Mouse (Mus musculus): ENCODE measurements around the gene Setd5. TPM values are rescaled to one million over a fixed set of nuclear protein-coding genes. Genes with fewer than 3 reads are reported as not detected.
A peak's percentile ranks its signal among the peaks of the same experiment; 100 is the strongest.

Gene Setd5
- polyA plus RNA-seq, 1 experiment from 2014 or later: 48.3 TPM

DNA sequence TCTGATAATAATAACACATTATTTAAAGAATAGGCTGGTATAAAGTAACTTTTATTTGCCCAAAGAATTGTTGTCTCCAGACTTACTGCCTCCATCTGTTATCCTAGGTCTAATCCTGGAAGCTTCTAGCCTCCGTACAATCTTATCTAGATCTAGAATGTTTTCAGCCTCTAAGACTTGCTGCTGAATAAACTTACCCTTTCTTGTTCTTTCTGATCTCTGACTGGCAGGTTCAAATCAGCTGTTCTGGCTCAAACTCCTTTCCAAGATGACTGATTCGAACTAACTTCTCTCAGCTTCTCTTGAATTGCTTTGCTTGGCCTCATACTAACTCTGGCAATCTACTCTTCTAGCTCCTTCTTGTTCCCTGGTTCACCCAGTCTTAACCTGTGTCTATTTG is 36.8 kb upstream of the Setd5 start:
- Histone ChIP-seq H3K36me3 (no peaks in the 10 kb centered on the region), H3K9ac (replicated peaks) (no peak overlapping the region), H3K27me3 (replicated peaks) (no peaks in the 10 kb centered on the region), H3K4me2 (no peak overlapping the region), H3K27ac (replicated peaks) (no peak overlapping the region), H3K4me3 (replicated peaks) (no peak overlapping the region), H3K9me3 (replicated peaks) (no peaks in the 10 kb centered on the region), H3K4me1 (peaks cover 18% of the 10 kb centered on the region)
- 94% methylated on average over 2 of the region's 2 CpGs for WGBS
- no peak for ATAC-seq (ENCODE audit: low FRiP score)

GRCm38 (mm10) chr6:113041215-113041990 is 35.8 kb upstream of the Setd5 start:
- H3K4me1 ChIP-seq: peaks cover 20% of the 10 kb centered on the region
- no peaks in the 10 kb centered on the region for H3K27me3 ChIP-seq (replicated peaks)
- H3K4me3 ChIP-seq (replicated peaks): no peak overlapping the region
- H3K36me3 ChIP-seq: no peaks in the 10 kb centered on the region
- no peak overlapping the region for H3K27ac ChIP-seq (replicated peaks)
- H3K4me2 ChIP-seq: no peak overlapping the region
- ATAC-seq (ENCODE audit: low FRiP score): no peak
- 85% methylated on average over 11 of the region's 11 CpGs for WGBS
- no peak overlapping the region for H3K9ac ChIP-seq (replicated peaks)
- H3K9me3 ChIP-seq (replicated peaks): no peaks in the 10 kb centered on the region

GRCm38 (mm10) chr6:113045575-113045974 is 31.6 kb upstream of the Setd5 start:
- peak; percentile 48 for ATAC-seq (ENCODE audit: low FRiP score)
- no peaks in the 10 kb centered on the region for H3K27me3 ChIP-seq (replicated peaks)
- H3K9ac ChIP-seq (replicated peaks): peak overlapping the region; percentile 81
- H3K9me3 ChIP-seq (replicated peaks): no peaks in the 10 kb centered on the region
- H3K4me1 ChIP-seq: peaks cover 23% of the 10 kb centered on the region
- H3K4me3 ChIP-seq (replicated peaks): peak overlapping the region; percentile 80
- under 1% methylated on average over 11 of the region's 11 CpGs for WGBS
- H3K36me3 ChIP-seq: peaks cover 9% of the 10 kb centered on the region
- peak overlapping the region; percentile 91 for H3K27ac ChIP-seq (replicated peaks)
- peak overlapping the region; percentile 94 for H3K4me2 ChIP-seq

DNA sequence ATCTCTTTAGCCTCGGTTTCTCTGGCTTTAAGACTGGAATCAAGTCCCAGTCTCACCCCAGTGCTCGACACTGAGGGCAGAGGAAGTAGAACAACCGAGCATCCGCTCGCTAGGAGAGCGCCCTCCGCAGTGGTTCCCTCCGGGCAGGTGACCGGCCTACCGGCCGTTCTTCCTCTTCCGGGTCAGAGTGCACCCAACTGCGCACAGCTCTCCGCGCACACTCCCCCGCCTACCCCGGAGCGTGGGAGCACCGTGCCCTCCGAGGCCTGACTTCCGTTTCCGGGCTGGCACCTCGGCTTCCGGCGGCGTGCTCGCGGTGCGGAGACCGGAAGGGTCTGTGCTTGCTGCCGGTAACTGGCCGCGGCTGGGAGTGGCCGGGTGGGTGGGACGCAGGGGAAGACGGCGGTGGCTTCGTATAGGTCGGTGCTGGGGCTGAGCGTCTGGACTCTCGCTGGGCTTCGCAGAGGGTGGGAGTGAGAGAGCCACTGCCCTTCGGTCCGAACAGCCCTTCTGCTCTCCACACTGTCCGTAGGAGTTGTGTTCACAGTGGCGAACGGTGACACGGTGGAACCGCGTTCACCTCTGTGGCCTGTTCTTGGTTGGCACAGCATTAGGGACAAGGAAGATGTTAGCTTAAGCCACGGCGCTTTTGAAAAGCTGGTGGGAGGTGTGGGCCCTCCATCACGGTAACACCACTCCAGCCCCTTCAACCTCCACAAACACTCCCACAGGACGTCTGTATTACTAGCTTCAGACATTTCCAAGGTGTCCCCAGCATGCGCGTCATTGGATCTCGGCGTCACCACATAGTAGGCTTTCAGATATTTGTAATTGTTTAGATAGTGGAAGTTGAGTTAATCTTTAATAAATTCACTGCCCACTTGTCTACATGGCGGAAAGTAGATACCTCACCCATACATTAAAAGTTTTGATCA is 30.9 kb upstream of the Setd5 start, which contains the start of gene Thumpd3:
Gene Thumpd3 (plus strand): TSS at position 185 of the 935 bp plus-strand sequence.
- Histone ChIP-seq H3K9ac (replicated peaks) (peak within 1 kb of the TSS; percentile 81), H3K27ac (replicated peaks) (peak within 1 kb of the TSS; percentile 91), H3K9me3 (replicated peaks) (no peaks in the 10 kb centered on the region), H3K4me2 (peak within 1 kb of the TSS; percentile 94), H3K27me3 (replicated peaks) (no peaks in the 10 kb centered on the region), H3K4me3 (replicated peaks) (peak within 1 kb of the TSS; percentile 80), H3K4me1 (peaks cover 23% of the 10 kb centered on the region), H3K36me3 (peaks cover 14% of the 10 kb centered on the region)
- 1% methylated on average over 59 of the region's 59 CpGs for WGBS
- ATAC-seq (ENCODE audit: low FRiP score): peak; percentile 99

DNA sequence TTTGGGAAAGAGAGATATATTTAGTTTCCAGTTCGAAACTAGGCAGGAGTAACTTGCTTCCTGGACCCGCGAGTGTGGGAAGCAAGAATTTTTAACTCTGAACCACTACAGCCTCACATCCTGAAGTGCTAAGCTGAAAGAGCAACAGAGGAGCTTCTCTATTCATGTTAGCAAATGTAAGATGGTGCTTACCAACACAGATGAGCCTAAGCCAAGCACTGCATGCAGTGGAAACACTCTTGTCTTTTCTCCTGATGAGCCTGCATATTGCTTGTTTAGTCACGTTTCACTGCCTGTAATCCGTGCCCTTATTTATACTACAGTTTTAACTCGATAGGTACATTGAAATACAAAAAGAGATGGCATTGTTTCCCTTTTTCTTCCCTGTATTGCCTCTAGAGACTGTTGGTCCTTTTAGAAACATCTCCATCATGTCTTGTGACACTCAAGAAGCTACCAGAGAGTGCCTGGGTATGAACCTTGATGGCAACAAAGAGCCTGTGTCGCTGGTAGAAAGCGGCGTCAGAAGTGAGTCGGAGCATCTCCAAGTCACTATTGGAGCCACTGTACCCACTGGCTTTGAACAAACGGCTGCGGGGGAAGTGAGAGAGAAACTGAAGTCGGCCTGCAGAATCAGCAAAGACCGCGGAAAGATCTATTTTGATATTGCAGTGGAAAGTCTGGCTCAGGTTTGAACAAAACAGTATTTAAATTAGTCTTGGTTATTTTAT is 30.0 kb upstream of the Setd5 start:
- Histone ChIP-seq H3K4me1 (peaks cover 23% of the 10 kb centered on the region), H3K27me3 (replicated peaks) (no peaks in the 10 kb centered on the region), H3K9ac (replicated peaks) (peak overlapping the region; percentile 81), H3K27ac (replicated peaks) (no peak overlapping the region), H3K4me3 (replicated peaks) (peak overlapping the region; percentile 80), H3K9me3 (replicated peaks) (no peaks in the 10 kb centered on the region), H3K36me3 (peaks cover 18% of the 10 kb centered on the region), H3K4me2 (peak overlapping the region; percentile 94)
- WGBS: 67% methylated on average over 15 of the region's 15 CpGs
- ATAC-seq (ENCODE audit: low FRiP score): no peak

DNA sequence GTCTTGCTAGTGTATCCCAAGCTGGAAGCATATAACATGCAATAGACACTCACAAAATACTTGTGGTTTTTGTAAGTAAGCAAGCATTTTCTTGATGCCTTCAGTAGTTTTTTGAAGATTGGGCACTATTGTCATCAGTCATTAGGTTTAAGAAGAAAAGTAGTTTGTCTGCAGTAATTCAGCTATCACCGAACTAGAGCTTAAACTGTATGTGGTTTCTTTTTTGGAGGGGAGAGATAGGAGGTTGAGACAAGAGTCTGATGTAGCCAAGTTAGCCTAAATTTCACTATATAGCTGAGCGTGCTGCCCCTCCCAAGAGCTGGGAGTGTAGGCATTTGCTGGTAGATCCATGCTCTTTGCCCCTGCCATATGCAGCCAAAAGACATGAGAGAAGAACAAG is 28.8 kb upstream of the Setd5 start:
- Histone ChIP-seq H3K4me1 (peaks cover 23% of the 10 kb centered on the region), H3K4me2 (no peak overlapping the region), H3K36me3 (peaks cover 27% of the 10 kb centered on the region), H3K9ac (replicated peaks) (no peak overlapping the region), H3K9me3 (replicated peaks) (no peaks in the 10 kb centered on the region), H3K27ac (replicated peaks) (no peak overlapping the region), H3K4me3 (replicated peaks) (no peak overlapping the region), H3K27me3 (replicated peaks) (no peaks in the 10 kb centered on the region)
- WGBS: 99% methylated on average over 2 of the region's 2 CpGs
- ATAC-seq (ENCODE audit: low FRiP score): no peak

GRCm38 (mm10) chr6:113049159-113049558 is 28.0 kb upstream of the Setd5 start:
- no peak overlapping the region for H3K4me2 ChIP-seq
- 91% methylated on average over 3 of the region's 3 CpGs for WGBS
- no peak overlapping the region for H3K27ac ChIP-seq (replicated peaks)
- H3K4me1 ChIP-seq: peaks cover 23% of the 10 kb centered on the region
- no peak overlapping the region for H3K9ac ChIP-seq (replicated peaks)
- no peaks in the 10 kb centered on the region for H3K27me3 ChIP-seq (replicated peaks)
- no peaks in the 10 kb centered on the region for H3K9me3 ChIP-seq (replicated peaks)
- no peak for ATAC-seq (ENCODE audit: low FRiP score)
- H3K4me3 ChIP-seq (replicated peaks): no peak overlapping the region
- peaks cover 34% of the 10 kb centered on the region for H3K36me3 ChIP-seq

- Histone ChIP-seq H3K27me3 (replicated peaks) (no peaks in the 10 kb centered on the region), H3K9me3 (replicated peaks) (no peaks in the 10 kb centered on the region), H3K27ac (replicated peaks) (no peak overlapping the region), H3K4me2 (no peak overlapping the region), H3K4me3 (replicated peaks) (no peak overlapping the region), H3K9ac (replicated peaks) (no peak overlapping the region), H3K36me3 (peaks cover 64% of the 10 kb centered on the region), H3K4me1 (peaks cover 3% of the 10 kb centered on the region)
- ATAC-seq (ENCODE audit: low FRiP score): no peak
- WGBS: 86% methylated on average over 3 of the region's 3 CpGs
Observed at GRCm38 (mm10) chr6:113052972-113053371, 24.2 kb upstream of the Setd5 start.

DNA sequence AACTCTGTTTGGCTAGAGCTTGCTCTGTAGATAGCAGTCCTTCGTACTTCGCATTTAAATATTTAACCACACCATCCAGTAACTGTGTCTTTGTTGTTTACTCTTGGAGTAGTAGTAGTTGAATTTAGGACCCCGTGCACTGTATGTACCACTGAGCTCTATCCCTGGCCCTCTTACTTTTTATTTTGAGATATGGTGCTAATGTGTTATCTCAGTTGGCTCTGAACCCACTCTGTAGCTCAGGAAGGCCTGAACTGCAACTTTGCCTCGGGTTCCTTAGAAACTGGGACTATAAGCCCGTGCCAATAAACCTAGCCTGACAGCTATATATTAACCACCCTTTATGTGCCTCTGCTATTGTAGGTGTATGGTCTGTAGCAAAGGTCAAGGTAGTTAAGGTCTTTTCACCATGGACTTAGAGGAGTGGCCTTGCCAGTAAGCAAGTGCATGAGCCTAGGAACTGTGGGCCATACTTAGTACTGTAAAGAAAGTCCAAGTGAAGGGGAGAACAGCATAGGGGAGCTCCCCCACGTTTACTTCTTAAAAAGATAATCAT is 22.5 kb upstream of the Setd5 start:
- Histone ChIP-seq H3K4me2 (no peak overlapping the region), H3K9ac (replicated peaks) (no peak overlapping the region), H3K27ac (replicated peaks) (no peak overlapping the region), H3K36me3 (peaks cover 69% of the 10 kb centered on the region), H3K4me1 (no peaks in the 10 kb centered on the region), H3K9me3 (replicated peaks) (no peaks in the 10 kb centered on the region), H3K27me3 (replicated peaks) (no peaks in the 10 kb centered on the region), H3K4me3 (replicated peaks) (no peak overlapping the region)
- no peak for ATAC-seq (ENCODE audit: low FRiP score)
- WGBS: 80% methylated on average over 6 of the region's 6 CpGs

GRCm38 (mm10) chr6:113060892-113061563 is 16.1 kb upstream of the Setd5 start:
- WGBS: 79% methylated on average over 1 of the region's 1 CpGs

GRCm38 (mm10) chr6:113062253-113062652 is 14.9 kb upstream of the Setd5 start:
- no peak overlapping the region for H3K4me2 ChIP-seq
- ATAC-seq (ENCODE audit: low FRiP score): no peak

More at GRCm38 (mm10) chr6:113060892-113061563, 16.1 kb upstream of the Setd5 start:
- peaks cover 72% of the 10 kb centered on the region for H3K36me3 ChIP-seq
- H3K9me3 ChIP-seq (replicated peaks): no peaks in the 10 kb centered on the region
- no peak overlapping the region for H3K9ac ChIP-seq (replicated peaks)
- H3K4me1 ChIP-seq: no peaks in the 10 kb centered on the region
- H3K27ac ChIP-seq (replicated peaks): no peak overlapping the region
- no peak overlapping the region for H3K4me2 ChIP-seq
- ATAC-seq (ENCODE audit: low FRiP score): no peak
- H3K4me3 ChIP-seq (replicated peaks): no peak overlapping the region
- no peaks in the 10 kb centered on the region for H3K27me3 ChIP-seq (replicated peaks)

More at GRCm38 (mm10) chr6:113062253-113062652, 14.9 kb upstream of the Setd5 start:
- no peak overlapping the region for H3K9ac ChIP-seq (replicated peaks)
- peaks cover 75% of the 10 kb centered on the region for H3K36me3 ChIP-seq
- H3K4me1 ChIP-seq: no peaks in the 10 kb centered on the region
- WGBS: 84% methylated on average over 3 of the region's 3 CpGs
- no peaks in the 10 kb centered on the region for H3K9me3 ChIP-seq (replicated peaks)
- no peak overlapping the region for H3K4me3 ChIP-seq (replicated peaks)
- no peak overlapping the region for H3K27ac ChIP-seq (replicated peaks)
- no peaks in the 10 kb centered on the region for H3K27me3 ChIP-seq (replicated peaks)

All from neural tube, embryonic 15.5 days (tissue).